Mouse (Mus musculus) gastrocnemius, postnatal 36 days (tissue): ENCODE data around the gene Haao. TPM values are rescaled to one million over a fixed set of nuclear protein-coding genes. Genes with fewer than 3 reads are reported as not detected.

Experiments used
- DNase-seq, 2 experiments: peaks; one replicate each; pipeline ENCODE4 v3.0.0; 2022
- intact Hi-C: fragments of 180-260 bp; cut with DNase I; formaldehyde crosslinking; loops from one replicate; pipeline ENCODE4 v1.15.1; 2025
- total RNA-seq, 2 experiments: library from RNA; stranded (reverse); gene quantifications; 2 replicates each; pipeline ENCODE4 v1.2.3; 2021

The Haao gene
- total RNA-seq, 2 experiments from 2014 or later: not detected

DNA sequence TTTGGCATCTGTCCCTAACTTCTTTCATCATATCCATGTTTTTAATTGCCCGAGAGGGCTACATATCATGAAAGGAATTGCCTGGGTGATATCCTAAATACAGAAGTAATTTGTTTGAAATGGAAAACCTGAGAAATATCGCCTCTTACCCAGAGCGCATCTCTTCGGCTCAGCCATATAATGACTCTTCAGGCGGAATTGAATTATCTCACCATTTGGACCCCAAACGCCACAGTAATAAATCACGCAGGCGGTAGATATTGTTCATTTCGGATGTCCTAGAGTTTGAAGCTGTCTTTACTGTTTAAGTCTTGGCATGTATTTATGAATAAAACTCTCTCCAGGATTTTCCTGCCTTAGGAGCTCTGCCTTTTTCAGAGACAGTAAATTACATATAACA, 42.7 kb downstream of the Haao start:
- intact Hi-C loops: loop anchor here (5.0 kb wide), 1 partner anchor 173 kb away; the partner anchor contains the start of gene Kcng3
- DNase-seq: no peak

DNA sequence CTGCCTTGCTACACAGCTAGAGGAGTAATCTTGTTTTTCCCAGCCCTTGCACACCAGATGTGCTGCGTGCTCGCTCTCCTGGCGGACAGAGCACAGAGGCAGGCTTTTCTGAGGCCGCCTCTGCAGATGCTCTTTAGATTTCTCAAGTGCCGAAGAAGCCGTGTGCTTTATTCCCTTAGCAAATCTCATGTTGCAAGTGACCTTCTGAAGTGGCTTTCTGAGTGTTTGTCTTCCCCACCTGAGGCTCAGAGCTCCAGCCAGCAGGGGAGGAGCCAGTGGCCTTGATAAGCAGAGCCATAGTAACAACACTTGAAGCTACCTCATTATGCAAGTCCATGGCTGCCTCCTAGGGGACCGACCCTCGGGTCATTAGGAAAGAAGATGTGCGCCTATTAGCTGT, 43.8 kb downstream of the Haao start:
- intact Hi-C loops: no loop called here
- no peak for DNase-seq

DNA sequence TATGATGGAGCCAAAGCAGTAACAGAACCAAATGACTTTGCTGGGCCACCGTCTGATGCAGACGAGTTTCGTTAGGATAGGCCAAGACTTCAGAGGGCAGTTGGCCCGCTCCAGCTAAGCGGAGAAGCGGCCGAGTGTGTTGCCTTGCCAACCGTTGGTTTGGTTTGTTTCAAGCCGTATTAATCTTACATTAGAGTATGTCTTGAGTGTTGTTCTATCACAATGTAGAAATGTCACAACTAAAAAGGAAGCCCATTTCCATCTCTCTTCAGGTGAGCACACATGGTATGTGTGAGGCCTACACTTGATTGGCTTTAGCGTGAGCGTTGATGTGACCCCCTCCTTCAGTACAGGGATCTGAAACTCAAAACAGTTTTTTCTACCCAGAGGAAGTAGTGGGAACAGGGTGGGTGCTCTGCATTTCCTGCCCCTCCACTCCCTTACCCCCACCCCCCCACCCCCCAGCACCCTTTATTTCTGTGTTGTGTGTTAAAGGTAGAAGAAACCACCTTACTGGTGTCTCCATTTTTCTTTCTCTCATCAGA, 48.2 kb downstream of the Haao start:
- no peak for DNase-seq
- intact Hi-C loops: no loop called here

- intact Hi-C loops: no loop called here
- no peak for DNase-seq
Observed at GRCm38 (mm10) chr17:83795121-83795520, 52.6 kb downstream of the Haao start.

DNA sequence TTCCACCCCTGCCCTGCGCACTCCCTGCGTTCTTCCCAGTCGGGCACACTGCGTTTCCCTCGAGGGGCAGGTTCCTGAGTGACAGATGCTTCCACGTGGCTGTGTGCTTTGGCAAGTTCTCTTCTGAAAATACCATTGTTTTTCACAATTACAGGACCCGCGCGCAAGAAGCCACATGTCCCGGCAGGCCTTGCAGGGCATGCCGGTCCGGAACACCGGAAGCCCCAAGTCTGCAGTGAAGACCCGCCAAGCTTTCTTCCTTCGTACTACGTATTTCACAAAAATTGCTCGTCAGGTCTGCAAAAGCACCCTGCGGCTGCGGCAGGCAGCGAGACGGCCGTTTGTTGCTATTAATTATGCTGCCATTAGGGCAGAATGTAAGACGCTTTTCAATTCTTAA, 55.4 kb downstream of the Haao start:
- no peak for DNase-seq
- intact Hi-C loops: no loop called here

- DNase-seq: no peak
- intact Hi-C loops: no loop called here
Observed at GRCm38 (mm10) chr17:83790158-83790557, 57.6 kb downstream of the Haao start.

DNA sequence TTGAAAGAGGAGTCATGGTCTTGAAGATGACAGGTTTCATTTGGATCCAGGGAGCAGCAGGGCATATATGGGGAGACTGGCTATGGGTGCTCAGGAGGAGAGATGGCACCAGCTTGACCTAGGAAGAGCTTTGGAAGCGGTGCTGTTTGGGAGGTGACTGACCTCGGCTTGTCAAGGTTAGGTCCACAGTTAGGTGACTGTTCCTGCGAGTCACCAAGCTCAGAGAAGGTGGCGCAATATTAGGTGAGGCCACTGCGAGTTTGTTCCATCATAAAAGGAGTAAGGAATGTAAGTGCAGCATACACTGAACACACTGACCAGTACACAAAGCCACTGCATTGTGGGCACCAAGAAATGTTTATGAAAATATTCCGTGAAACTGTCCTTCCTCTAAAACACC, 61.3 kb downstream of the Haao start:
- no peak for DNase-seq
- intact Hi-C loops: no loop called here

DNA sequence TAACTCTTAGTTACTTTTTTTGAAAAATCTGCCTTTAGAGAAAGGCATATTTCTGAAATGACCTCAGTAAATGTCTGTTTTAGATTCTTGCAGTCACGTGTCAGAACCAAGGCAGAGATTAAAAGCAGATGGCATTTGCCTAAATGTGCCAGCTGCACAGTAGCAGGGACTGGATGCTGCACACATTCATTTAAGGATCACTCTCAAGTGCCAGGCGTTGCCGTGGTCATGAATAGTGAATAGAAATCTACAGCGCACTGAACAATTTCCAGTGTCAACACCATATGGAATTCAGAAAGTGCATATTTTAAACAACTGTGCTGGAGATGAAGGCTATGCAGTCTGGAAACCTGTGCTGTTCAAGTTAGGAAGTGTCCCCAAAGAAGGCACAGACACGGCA, 65.0 kb downstream of the Haao start:
- intact Hi-C loops: no loop called here
- DNase-seq: no peak

Other genes with a start within 250 kb of the Haao start
- gene Kcng3, start 216.1 kb downstream of the Haao start, total RNA-seq: not detected
- gene Mta3, start 141.8 kb downstream of the Haao start, total RNA-seq: 1 to 10 TPM; 7.6 to 9.7 TPM